Mouse (Mus musculus) E14TG2a.4 (cell line): ENCODE results near the gene Cxcl10.

Experiments
- CTCF ChIP-seq: conservative IDR thresholded peaks from 2 replicates; pipeline ENCODE4 v1.5.1; 2014; ENCODE audit warnings: low read length
- POU5F1 ChIP-seq: IDR thresholded peaks from 2 replicates; pipeline ENCODE4 v1.6.1; 2014; ENCODE audit warnings: low read length, borderline replicate concordance

DNA sequence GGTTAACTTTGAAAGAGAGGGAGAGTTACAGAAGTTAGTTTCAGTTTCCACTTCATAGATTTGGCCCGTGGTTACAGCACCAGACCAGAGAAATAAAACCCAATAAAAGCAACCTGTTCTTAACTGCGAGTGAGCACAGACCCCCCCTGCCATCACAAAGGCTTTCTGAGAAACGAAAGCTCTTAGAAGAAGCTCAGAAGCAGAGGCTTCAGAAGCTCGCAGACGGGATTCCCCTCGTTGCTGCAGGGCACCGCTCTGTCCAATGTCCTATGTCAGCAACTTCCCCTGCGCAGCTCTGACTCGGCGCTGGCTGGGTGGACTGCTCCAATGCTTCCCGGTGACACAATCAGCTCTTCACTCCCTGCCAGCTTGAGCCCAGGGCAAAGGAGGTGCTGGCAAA is 4.8 kb upstream of the Cxcl10 start:
- no peak for TF ChIP-seq CTCF
- no peak for TF ChIP-seq POU5F1
